In the genomic region with DNA sequence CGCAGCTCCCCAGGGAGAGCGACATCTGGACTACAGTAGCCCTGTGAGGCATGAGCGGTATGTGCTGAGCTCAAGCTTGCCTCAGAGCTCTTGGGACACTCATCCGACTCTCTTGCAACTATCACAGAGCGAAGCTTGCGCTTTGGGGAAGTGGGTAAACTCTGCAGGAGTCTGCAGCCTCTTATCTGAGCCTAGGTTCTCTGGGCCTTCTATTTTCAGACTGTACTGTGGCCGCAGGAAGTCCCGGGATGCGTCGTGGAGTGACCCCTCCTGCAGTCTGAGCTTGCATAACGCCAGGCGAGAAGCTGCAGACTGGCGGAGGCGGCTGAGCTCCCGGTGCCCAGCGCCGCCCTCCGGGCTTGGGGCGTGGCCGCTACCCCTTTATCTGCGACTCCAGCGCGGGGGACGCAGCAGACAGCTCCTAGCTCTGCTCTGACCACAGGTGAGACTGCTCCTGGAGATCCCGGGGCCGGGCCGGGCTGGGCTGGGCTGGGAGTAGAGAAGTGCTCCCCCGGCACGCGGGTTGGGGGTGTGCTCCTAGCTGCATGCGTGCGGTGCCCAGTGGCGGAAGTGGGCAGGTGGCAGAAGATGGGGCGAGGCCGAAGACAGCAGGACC, we compare ENCODE assay signal across 8 mouse cellular contexts. TPM values are rescaled to one million over a fixed set of nuclear protein-coding genes. Genes with fewer than 3 reads are reported as not detected.
A peak's percentile ranks its signal among the peaks of the same experiment; 100 is the strongest.
DNase-seq lines count a peak whose midpoint lies in the region; ATAC-seq and TF ChIP-seq lines count a peak whose summit lies in the region.

TSS of gene Paqr7 (plus strand) at position 103 of the 616 bp plus-strand sequence.

- peak within 1 kb of the TSS; percentile 26; the same call in 1 of the 2 replicates for H3K27ac ChIP-seq in MEL (ENCODE audit: control insufficient read depth, low read depth, low read length)
- H3K27ac ChIP-seq in cerebellum, adult 2 months (ENCODE audit: insufficient read depth, low read length): peak within 1 kb of the TSS; percentile 97
- peak within 1 kb of the TSS; percentile 98 for H3K27ac ChIP-seq in layer of hippocampus, adult 2 months
- H3K27ac ChIP-seq in neural tube, embryonic 13.5 days (replicated peaks): peak within 1 kb of the TSS; percentile 61
- H3K27ac ChIP-seq in testis, adult 2 months (ENCODE audit: control insufficient read depth, insufficient read depth, low read depth, low read length): peak within 1 kb of the TSS; percentile 79

- no peak for TF ChIP-seq POLR2A in MEL (IDR thresholded peaks at IDR 0.05; ENCODE audit: control insufficient read depth in 1 of 2, insufficient read depth in 1 of 2, low read depth in 1 of 2, low read length in 2 of 2, poor library complexity in 1 of 2)
- TF ChIP-seq POLR2A in cerebellum, adult 2 months (IDR thresholded peaks at IDR 0.05; ENCODE audit: borderline replicate concordance, insufficient read depth, low read length): peak; percentile 88
- TF ChIP-seq POLR2A in lung, adult 2 months (IDR thresholded peaks at IDR 0.05; ENCODE audit: borderline replicate concordance, extremely low read depth, low read depth, low read length): peak; percentile 83
- TF ChIP-seq POLR2A in testis, adult 2 months (IDR thresholded peaks at IDR 0.05; ENCODE audit: control insufficient read depth, low read depth, low read length): peak; percentile 88

- 0 out of 4 replicates have a peak, but pooled peaks of 1 of the 2 experiments have one; percentile 6 for TF ChIP-seq EP300 in MEL (IDR thresholded peaks at IDR 0.05; ENCODE audit: low read depth in 1 of 2, low read length in 2 of 2)

- H3K36me3 ChIP-seq in MEL (ENCODE audit: control insufficient read depth in 1 of 2, insufficient read depth in 2 of 2, low read length in 2 of 2): peaks cover 0 to 18% of the 10 kb centered on the region in 2 experiments; a peak in 2 of 4 replicates
- H3K36me3 ChIP-seq in neural tube, embryonic 13.5 days: no peaks in the 10 kb centered on the region
- no peaks in the 10 kb centered on the region for H3K36me3 ChIP-seq in testis, adult 2 months (ENCODE audit: control insufficient read depth, insufficient read depth, low read length)

- no peak for TF ChIP-seq RAD21 in MEL (IDR thresholded peaks at IDR 0.05; ENCODE audit: low read depth, low read length)

- H3K27me3 ChIP-seq in MEL (ENCODE audit: control insufficient read depth in 1 of 2, insufficient read depth in 2 of 2, low read length in 2 of 2): no peaks in the 10 kb centered on the region
- H3K27me3 ChIP-seq in cerebellum, adult 2 months (ENCODE audit: control insufficient read depth, insufficient read depth, low read length): no peaks in the 10 kb centered on the region
- H3K27me3 ChIP-seq in neural tube, embryonic 13.5 days: no peaks in the 10 kb centered on the region
- no peaks in the 10 kb centered on the region for H3K27me3 ChIP-seq in testis, adult 2 months (ENCODE audit: control insufficient read depth, insufficient read depth, low read length)

- intact Hi-C loops in heart, postnatal 36 days (cut with DNase I): no loop called here

- WGBS in cerebellum, adult 2 months: 1% methylated on average over 35 of the region's 35 CpGs
- 1% methylated on average over 35 of the region's 35 CpGs for WGBS in lung, adult 2 months
- 3% methylated on average over 35 of the region's 35 CpGs for WGBS in neural tube, embryonic 13.5 days

- H3K79me2 ChIP-seq in MEL (ENCODE audit: control insufficient read depth, insufficient read depth, low read length, poor library complexity): no peaks in the 10 kb centered on the region

- peak within 1 kb of the TSS; percentile 20 for H3K9ac ChIP-seq in MEL (ENCODE audit: control insufficient read depth, low read depth, low read length, poor library complexity, severe bottlenecking)
- peak within 1 kb of the TSS; percentile 84 for H3K9ac ChIP-seq in neural tube, embryonic 13.5 days

- no peaks in the 10 kb centered on the region for H3K9me3 ChIP-seq in MEL (replicated peaks; ENCODE audit: insufficient read depth, low read length)
- no peaks in the 10 kb centered on the region for H3K9me3 ChIP-seq in neural tube, embryonic 13.5 days

- H3K4me3 ChIP-seq in MEL (ENCODE audit: control insufficient read depth in 1 of 2, insufficient read depth in 1 of 2, low read depth in 2 of 2, low read length in 2 of 2): peak within 1 kb of the TSS; percentile 35 to 51
- peak within 1 kb of the TSS; percentile 73 for H3K4me3 ChIP-seq in cerebellum, adult 2 months (replicated peaks; ENCODE audit: insufficient read depth, low read depth, low read length)
- H3K4me3 ChIP-seq in layer of hippocampus, adult 2 months: peak within 1 kb of the TSS; percentile 80
- peak within 1 kb of the TSS; percentile 86 for H3K4me3 ChIP-seq in lung, adult 2 months (replicated peaks; ENCODE audit: extremely low read depth, low read depth, low read length)
- peak within 1 kb of the TSS; percentile 56 for H3K4me3 ChIP-seq in neural tube, embryonic 13.5 days
- peak within 1 kb of the TSS; percentile 86 for H3K4me3 ChIP-seq in testis, adult 2 months (ENCODE audit: control insufficient read depth, low read depth, low read length)

- peak; percentile 82 for DNase-seq in MEL (ENCODE audit: low read depth, low spot score)
- peak; percentile 91 to 92 for DNase-seq in cerebellum, adult 2 months
- DNase-seq in forelimb bud, embryonic 11.5 days (ENCODE audit: low read depth, low spot score): peak; percentile 32
- peak; percentile 75 to 84 for DNase-seq in heart, postnatal 36 days
- peak; percentile 71 to 80 for DNase-seq in layer of hippocampus, adult 2 months (ENCODE audit: low spot score in 2 of 2)
- DNase-seq in lung, adult 2 months: peak; percentile 87

- 0 out of 6 replicates have a peak, but pooled peaks of 1 of the 3 experiments have one; percentile 5 for TF ChIP-seq CTCF in MEL (IDR thresholded peaks at IDR 0.05 in 2 of 3, conservative IDR thresholded peaks at IDR 0.05 in 1 of 3; ENCODE audit: control insufficient read depth in 1 of 3, insufficient read depth in 1 of 3, low read depth in 2 of 3, low read length in 3 of 3, poor library complexity in 1 of 3, severe bottlenecking in 1 of 3)
- no peak for TF ChIP-seq CTCF in cerebellum, adult 2 months (IDR thresholded peaks at IDR 0.05; ENCODE audit: borderline replicate concordance, insufficient read depth, low read depth, low read length)
- TF ChIP-seq CTCF in layer of hippocampus, adult 2 months (conservative IDR thresholded peaks at IDR 0.05): peak; percentile 34
- TF ChIP-seq CTCF in lung, adult 2 months (IDR thresholded peaks at IDR 0.05; ENCODE audit: insufficient read depth, low read length): no peak
- TF ChIP-seq CTCF in testis, adult 2 months (IDR thresholded peaks at IDR 0.05; ENCODE audit: control insufficient read depth, insufficient read depth, insufficient replicate concordance, low read depth, low read length): no peak

- H3K4me1 ChIP-seq in MEL (ENCODE audit: control insufficient read depth in 1 of 2, insufficient read depth in 2 of 2, low read length in 2 of 2): peaks cover 8 to 46% of the 10 kb centered on the region in 2 experiments
- peaks cover 30% of the 10 kb centered on the region for H3K4me1 ChIP-seq in cerebellum, adult 2 months (ENCODE audit: control insufficient read depth, insufficient read depth, low read length)
- H3K4me1 ChIP-seq in lung, adult 2 months (ENCODE audit: control insufficient read depth, insufficient read depth, low read length): peaks cover 21% of the 10 kb centered on the region
- H3K4me1 ChIP-seq in neural tube, embryonic 13.5 days (replicated peaks): peaks cover 38% of the 10 kb centered on the region
- H3K4me1 ChIP-seq in testis, adult 2 months (ENCODE audit: control insufficient read depth, insufficient read depth, low read length): peaks cover 15% of the 10 kb centered on the region

- peak within 1 kb of the TSS; percentile 89 for H3K4me2 ChIP-seq in neural tube, embryonic 13.5 days

- peak; percentile 76 for ATAC-seq in neural tube, embryonic 13.5 days (ENCODE audit: low read depth)

TF ChIP-seq in MEL, 35 proteins besides CTCF, POLR2A, EP300 and RAD21:
- no peak for TF ChIP-seq MYB (IDR thresholded peaks at IDR 0.05; ENCODE audit: low read depth, low read length)
- no peak for TF ChIP-seq RCOR1 (IDR thresholded peaks at IDR 0.05; ENCODE audit: low read depth, low read length)
- 0 out of 2 replicates have a peak, but pooled peaks have one; percentile 13 for TF ChIP-seq NRF1 (IDR thresholded peaks at IDR 0.05; ENCODE audit: insufficient read depth, low read depth, low read length, poor library complexity, severe bottlenecking)
- TF ChIP-seq GABPA (IDR thresholded peaks at IDR 0.05; ENCODE audit: low read depth, low read length): no peak
- no peak for TF ChIP-seq MXI1 (IDR thresholded peaks at IDR 0.05; ENCODE audit: low read depth, low read length)
- TF ChIP-seq ETS1 (IDR thresholded peaks at IDR 0.05; ENCODE audit: low read depth, low read length): peak; percentile 35; the same call in 1 of the 2 replicates
- no peak for TF ChIP-seq BHLHE40 (IDR thresholded peaks at IDR 0.05; ENCODE audit: borderline replicate concordance, low read depth, low read length)
- TF ChIP-seq SIN3A (IDR thresholded peaks at IDR 0.05; ENCODE audit: low read length): no peak; the same call in 1 of the 2 replicates
- no peak for TF ChIP-seq JUND (IDR thresholded peaks at IDR 0.05; ENCODE audit: low read depth, low read length)
- peak; percentile 59 for TF ChIP-seq GATA1 (IDR thresholded peaks at IDR 0.05; ENCODE audit: low read depth, low read length)
- TF ChIP-seq TAL1 (IDR thresholded peaks at IDR 0.05; ENCODE audit: low read length): peak; percentile 23

RNA-seq across cellular contexts. Expression of gene Paqr7, which starts in this region (rescaled TPM):
- total RNA-seq in MEL (2012; rRNA removed): 0.19 and 0.26 TPM in 2 replicates
- 1 to 10 TPM in 1 of 2 experiments, not detected in 1; 2.4 TPM for polyA plus RNA-seq in MEL (2012; ENCODE audit: insufficient read depth in 1 of 2, insufficient read length in 2 of 2, low read depth in 1 of 2, low replicate concordance in 2 of 2, missing spikeins in 1 of 2)
- polyA plus RNA-seq in cerebellum, adult 2 months (2012; rRNA removed): 86.0 and 99.2 TPM in 2 replicates
- total RNA-seq in heart, postnatal 36 days (2021): 10 to 100 TPM; 19.0 to 24.0 TPM
- total RNA-seq in layer of hippocampus, adult 2 months (2021): 10 to 100 TPM; 60.2 to 64.7 TPM
- polyA plus RNA-seq in lung, adult 2 months (2012; rRNA removed): 146 and 205 TPM in 2 replicates
- polyA plus RNA-seq in neural tube, embryonic 13.5 days (2015; fragmentation: Nextera tagmentation; extraction: Ambion mirVana): 19.5 and 23.3 TPM in 2 replicates
- 65.0 and 67.1 TPM in 2 replicates for polyA plus RNA-seq in testis, adult 2 months (2012; rRNA removed)

Comparison
In these comparisons a context has a peak if more than half of its experiments do, and no peak if none do; other contexts are left out.
1. Peak in every context shown above with its lines: DNase-seq, ATAC-seq, H3K4me3 ChIP-seq and H3K27ac ChIP-seq.
2. RNA of gene Paqr7 (total RNA-seq): 60.2 to 64.7 TPM in layer of hippocampus, adult 2 months and 19.0 to 24.0 TPM in heart, postnatal 36 days; 0.19 to 0.26 TPM in MEL; every median in the first group is over 10 times any median in the second.
3. DNase-seq: peak in every context shown above with its lines; median percentile 92 in cerebellum, adult 2 months; 87 in lung, adult 2 months; 82 in MEL; 80 in heart, postnatal 36 days; 76 in layer of hippocampus, adult 2 months; 32 in forelimb bud, embryonic 11.5 days.
4. H3K27ac ChIP-seq: peak in every context shown above with its lines; median percentile 98 in layer of hippocampus, adult 2 months; 97 in cerebellum, adult 2 months; 79 in testis, adult 2 months; 61 in neural tube, embryonic 13.5 days; 26 in MEL.
5. POLR2A ChIP-seq: peak in cerebellum, adult 2 months (single experiment), lung, adult 2 months (single experiment) and testis, adult 2 months (single experiment); none in MEL (0 of 2).